Mouse (Mus musculus) stomach, embryonic 16.5 days (tissue): Measurements from ENCODE around the gene Ssr1. TPM values are rescaled to one million over a fixed set of nuclear protein-coding genes. Genes with fewer than 3 reads are reported as not detected.
A peak's percentile ranks its signal among the peaks of the same experiment; 100 is the strongest.

ENCODE experiments used
- ATAC-seq: fragments of 200-750 bp; cut with Nextera tagmentation; 2 replicates; pipeline ENCODE4 v1.8.0; 2017; ENCODE audit warnings: moderate number of reproducible peaks, moderate TSS enrichment; ENCODE audit not compliant: insufficient read depth, low FRiP score
- H3K27ac ChIP-seq: fragments of 300-500 bp; sonication (generic); 2 replicates; pipeline ENCODE4 v1.5.1; 2014; ENCODE audit warnings: low read length
- H3K27me3 ChIP-seq: fragments of 300-500 bp; sonication (generic); 2 replicates; pipeline ENCODE4 v1.6.1; 2014; ENCODE audit warnings: low read length, control low read depth, mixed read lengths; ENCODE audit not compliant: control insufficient read depth, insufficient read depth
- H3K36me3 ChIP-seq: fragments of 300-500 bp; sonication (generic); 2 replicates; pipeline ENCODE4 v1.6.1; 2014; ENCODE audit warnings: low read length; ENCODE audit not compliant: control insufficient read depth, insufficient read depth
- H3K4me1 ChIP-seq: fragments of 300-500 bp; sonication (generic); 2 replicates; pipeline ENCODE4 v1.6.1; 2014; ENCODE audit warnings: low read length, control low read depth, mixed read lengths; ENCODE audit not compliant: control insufficient read depth, insufficient read depth
- H3K4me2 ChIP-seq: fragments of 300-500 bp; sonication (generic); 2 replicates; pipeline ENCODE4 v1.6.1; 2014; ENCODE audit warnings: low read depth, low read length, mixed read lengths
- H3K4me3 ChIP-seq: fragments of 300-500 bp; sonication (generic); replicated peaks from 2 replicates; pipeline ENCODE4 v1.5.1; 2014; ENCODE audit warnings: mild to moderate bottlenecking, low read length
- H3K9ac ChIP-seq: fragments of 300-500 bp; sonication (generic); 2 replicates; pipeline ENCODE4 v1.6.1; 2014; ENCODE audit warnings: low read length
- H3K9me3 ChIP-seq: fragments of 300-500 bp; sonication (generic); replicated peaks from 2 replicates; pipeline ENCODE4 v1.6.1; 2016; ENCODE audit warnings: low read length, control low read depth; ENCODE audit not compliant: control insufficient read depth
- WGBS: fragments of 180-500 bp; shearing (Covaris S2); extraction: QIAGEN DNeasy Blood & Tissue Kit; methylation state at CpG from one replicate; pipeline ENCODE4 v1.1.7; 2014; 5-methylcytosine and 5-hydroxymethylcytosine counted together
- polyA plus RNA-seq: library from polyadenylated mRNA; unstranded; fragments of >200 nt; fragmentation: Nextera tagmentation; extraction: Ambion mirVana; gene quantifications from 2 replicates; pipeline ENCODE4 v1.2.1, GENCODE M21; 2015

Gene Ssr1
- polyA plus RNA-seq, 1 experiment from 2014 or later, result 145 TPM

DNA sequence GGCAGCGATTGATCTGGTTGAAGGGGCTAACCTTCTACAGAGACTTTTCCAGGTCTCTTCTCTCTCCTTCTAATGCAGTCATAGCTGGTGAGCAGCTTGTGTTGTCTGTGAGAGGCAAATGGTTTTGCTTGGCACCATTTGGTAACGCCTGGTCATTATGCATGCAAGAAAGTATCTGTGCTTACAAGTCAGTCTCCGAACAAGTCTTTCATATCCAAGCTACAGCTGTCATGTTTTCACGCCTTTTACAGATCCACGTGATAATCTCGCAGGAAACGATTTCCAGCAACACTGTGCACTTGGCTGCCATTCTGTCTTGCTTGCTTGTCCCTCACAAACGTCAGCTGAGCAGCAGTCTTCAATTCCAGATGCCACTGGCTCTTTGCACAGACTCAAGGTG, 24.0 kb downstream of the Ssr1 start:
- Histone ChIP-seq H3K36me3 (no peaks in the 10 kb centered on the region), H3K4me1 (peaks cover 19% of the 10 kb centered on the region), H3K4me3 (no peak overlapping the region), H3K4me2 (no peak overlapping the region), H3K9ac (no peak overlapping the region), H3K9me3 (no peaks in the 10 kb centered on the region), H3K27me3 (no peaks in the 10 kb centered on the region), H3K27ac (no peak overlapping the region)
- WGBS, result 59% methylated on average over 8 of the region's 8 CpGs
- ATAC-seq, result no peak

DNA sequence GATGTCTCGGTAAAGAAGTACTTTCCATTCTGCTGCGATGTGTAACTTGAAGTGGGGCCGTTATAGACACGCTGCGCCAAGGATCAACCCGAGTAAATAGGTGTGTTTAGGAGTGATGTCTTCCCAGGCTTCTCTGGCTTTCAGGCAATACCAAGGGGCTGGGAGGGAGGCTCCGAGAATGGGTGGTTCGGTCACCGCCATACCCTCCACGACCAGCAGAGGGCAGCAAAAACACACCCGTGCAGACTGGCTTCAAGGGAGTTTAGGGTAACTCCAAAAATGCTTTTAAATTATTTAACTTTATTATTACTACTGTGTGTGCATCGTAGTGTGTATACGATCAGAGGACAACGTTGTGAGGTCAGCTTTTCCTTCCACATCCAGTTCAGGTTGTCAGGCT, 24.7 kb downstream of the Ssr1 start:
- Histone ChIP-seq H3K27ac (no peak overlapping the region), H3K4me3 (no peak overlapping the region), H3K27me3 (no peaks in the 10 kb centered on the region), H3K9me3 (no peaks in the 10 kb centered on the region), H3K36me3 (no peaks in the 10 kb centered on the region), H3K4me2 (no peak overlapping the region), H3K9ac (no peak overlapping the region), H3K4me1 (peaks cover 19% of the 10 kb centered on the region)
- 8% methylated on average over 14 of the region's 14 CpGs for WGBS
- no peak for ATAC-seq

DNA sequence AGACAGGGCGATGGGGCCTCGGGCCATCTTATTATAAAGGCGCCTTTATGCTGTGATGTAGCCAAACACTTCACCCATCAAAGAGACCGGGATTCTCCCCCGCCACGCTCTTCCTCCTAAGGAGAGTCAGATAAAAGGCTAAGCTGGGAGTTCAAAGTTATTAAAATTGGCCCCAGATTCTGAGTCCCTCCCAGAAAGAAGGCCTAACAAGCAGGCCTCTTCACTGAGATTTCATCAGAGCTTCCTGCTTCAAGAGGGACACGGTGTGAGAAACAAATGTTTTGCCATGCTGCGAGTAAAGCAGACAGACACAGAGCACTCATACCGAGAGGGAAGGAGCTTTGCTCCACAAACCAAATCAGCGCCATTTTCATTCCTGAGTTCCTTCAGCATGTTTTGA, 26.5 kb downstream of the Ssr1 start:
- H3K4me2 ChIP-seq, result 0 out of 2 replicates have a peak overlapping the region, but pooled peaks have one; percentile 20
- peaks cover 19% of the 10 kb centered on the region for H3K4me1 ChIP-seq
- peak overlapping the region; percentile 7; the same call in 1 of the 2 replicates for H3K9ac ChIP-seq
- no peaks in the 10 kb centered on the region for H3K27me3 ChIP-seq
- H3K27ac ChIP-seq, result peak overlapping the region; percentile 38
- H3K4me3 ChIP-seq, result no peak overlapping the region
- WGBS, result 59% methylated on average over 10 of the region's 10 CpGs
- H3K36me3 ChIP-seq, result no peaks in the 10 kb centered on the region
- no peaks in the 10 kb centered on the region for H3K9me3 ChIP-seq
- ATAC-seq, result no peak

DNA sequence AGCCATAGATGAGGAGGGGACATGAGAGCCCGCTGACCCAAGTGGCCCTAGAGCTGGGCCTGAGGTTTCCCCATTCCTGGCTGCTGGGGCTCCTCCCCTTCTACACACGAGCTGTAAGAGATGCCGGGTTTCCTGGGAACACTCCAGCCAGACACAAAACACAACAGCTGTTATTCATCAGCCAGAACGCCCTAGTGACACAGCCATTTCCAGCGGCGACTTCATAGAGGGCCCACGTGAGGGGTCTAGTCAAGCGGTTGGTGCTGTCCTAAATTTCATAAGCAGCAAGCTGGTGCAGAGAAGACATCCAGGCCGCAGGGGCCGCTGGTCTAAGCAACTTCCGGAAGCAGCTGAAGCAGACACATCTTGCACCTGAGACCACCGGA, 27.0 kb downstream of the Ssr1 start:
- Histone ChIP-seq H3K27me3 (no peaks in the 10 kb centered on the region), H3K9ac (peak overlapping the region; percentile 29), H3K4me1 (peaks cover 19% of the 10 kb centered on the region), H3K9me3 (no peaks in the 10 kb centered on the region), H3K4me2 (peak overlapping the region; percentile 20; the same call in 1 of the 2 replicates), H3K36me3 (no peaks in the 10 kb centered on the region), H3K27ac (no peak overlapping the region; the same call in 1 of the 2 replicates), H3K4me3 (no peak overlapping the region)
- 26% methylated on average over 12 of the region's 12 CpGs for WGBS
- peak; percentile 32; the same call in 1 of the 2 replicates for ATAC-seq

GRCm38 (mm10) chr13:37966256-37967051, 27.6 kb downstream of the Ssr1 start:
- H3K27me3 ChIP-seq, result no peaks in the 10 kb centered on the region
- H3K36me3 ChIP-seq, result no peaks in the 10 kb centered on the region
- ATAC-seq, result peak; percentile 6; the same call in 1 of the 2 replicates
- WGBS, result 57% methylated on average over 15 of the region's 15 CpGs
- H3K27ac ChIP-seq, result no peak overlapping the region
- peak overlapping the region; percentile 20; the same call in 1 of the 2 replicates for H3K4me2 ChIP-seq
- H3K9me3 ChIP-seq, result no peaks in the 10 kb centered on the region
- no peak overlapping the region for H3K4me3 ChIP-seq
- peaks cover 19% of the 10 kb centered on the region for H3K4me1 ChIP-seq
- peak overlapping the region; percentile 29; the same call in 1 of the 2 replicates for H3K9ac ChIP-seq

- Histone ChIP-seq H3K9ac (no peak overlapping the region), H3K36me3 (no peaks in the 10 kb centered on the region), H3K27ac (no peak overlapping the region), H3K4me2 (no peak overlapping the region), H3K4me3 (no peak overlapping the region), H3K4me1 (peaks cover 19% of the 10 kb centered on the region), H3K27me3 (no peaks in the 10 kb centered on the region), H3K9me3 (no peaks in the 10 kb centered on the region)
- 52% methylated on average over 17 of the region's 17 CpGs for WGBS
- no peak for ATAC-seq
Observed at GRCm38 (mm10) chr13:37965126-37965914, 28.7 kb downstream of the Ssr1 start.

DNA sequence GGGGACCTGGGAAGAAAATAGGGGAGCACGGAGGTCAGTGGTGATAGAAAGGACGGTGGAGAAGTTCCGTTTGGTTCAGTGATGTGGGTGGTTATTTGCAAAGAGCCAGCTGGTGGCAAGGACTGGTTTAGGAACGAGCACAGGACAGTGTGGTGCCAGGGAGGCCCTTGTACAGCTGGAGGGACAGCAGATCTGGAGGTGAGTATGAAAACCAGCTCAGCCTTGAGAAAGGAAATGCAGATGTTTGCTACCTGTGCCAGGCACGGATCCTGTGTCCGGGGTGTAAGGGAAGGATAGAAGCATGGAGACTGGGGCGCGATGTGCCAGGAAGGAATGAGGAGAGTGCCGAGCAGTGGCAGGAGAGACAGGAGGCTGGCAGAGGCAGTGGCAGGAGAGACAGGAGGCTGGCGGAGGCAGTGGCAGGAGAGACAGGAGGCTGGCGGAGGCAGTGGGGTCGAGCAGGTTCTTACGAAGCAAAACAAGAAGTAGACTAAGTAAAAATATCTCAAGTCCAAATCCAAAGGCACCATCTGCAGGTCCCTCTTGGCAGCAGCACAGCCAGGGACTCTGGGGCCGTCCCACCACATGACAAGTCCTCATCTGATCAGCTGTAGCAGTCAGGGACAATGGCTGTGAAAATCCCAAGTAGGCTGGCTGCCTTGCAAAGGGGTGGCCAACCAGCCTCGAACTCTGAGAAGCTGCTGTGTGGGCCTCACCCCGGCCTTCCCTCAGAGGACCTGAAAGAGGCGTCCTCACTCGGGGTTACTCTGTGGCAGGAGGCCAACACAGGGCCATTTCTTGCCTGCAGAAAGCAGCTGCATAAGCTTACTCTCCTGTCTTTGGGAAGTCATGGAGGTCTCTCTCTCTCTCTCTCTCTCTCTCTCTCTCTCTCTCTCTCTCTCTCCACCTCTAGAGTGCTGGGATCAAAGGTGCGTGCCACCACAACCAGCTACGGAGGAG, 29.6 kb downstream of the Ssr1 start:
- H3K4me1 ChIP-seq, result peaks cover 19% of the 10 kb centered on the region
- peak overlapping the region; percentile 47 for H3K4me3 ChIP-seq
- peak overlapping the region; percentile 61 for H3K4me2 ChIP-seq
- H3K36me3 ChIP-seq, result no peaks in the 10 kb centered on the region
- ATAC-seq, result no peak
- WGBS, result 48% methylated on average over 20 of the region's 20 CpGs
- no peaks in the 10 kb centered on the region for H3K9me3 ChIP-seq
- peak overlapping the region; percentile 69 for H3K9ac ChIP-seq
- H3K27ac ChIP-seq, result no peak overlapping the region
- H3K27me3 ChIP-seq, result no peaks in the 10 kb centered on the region

DNA sequence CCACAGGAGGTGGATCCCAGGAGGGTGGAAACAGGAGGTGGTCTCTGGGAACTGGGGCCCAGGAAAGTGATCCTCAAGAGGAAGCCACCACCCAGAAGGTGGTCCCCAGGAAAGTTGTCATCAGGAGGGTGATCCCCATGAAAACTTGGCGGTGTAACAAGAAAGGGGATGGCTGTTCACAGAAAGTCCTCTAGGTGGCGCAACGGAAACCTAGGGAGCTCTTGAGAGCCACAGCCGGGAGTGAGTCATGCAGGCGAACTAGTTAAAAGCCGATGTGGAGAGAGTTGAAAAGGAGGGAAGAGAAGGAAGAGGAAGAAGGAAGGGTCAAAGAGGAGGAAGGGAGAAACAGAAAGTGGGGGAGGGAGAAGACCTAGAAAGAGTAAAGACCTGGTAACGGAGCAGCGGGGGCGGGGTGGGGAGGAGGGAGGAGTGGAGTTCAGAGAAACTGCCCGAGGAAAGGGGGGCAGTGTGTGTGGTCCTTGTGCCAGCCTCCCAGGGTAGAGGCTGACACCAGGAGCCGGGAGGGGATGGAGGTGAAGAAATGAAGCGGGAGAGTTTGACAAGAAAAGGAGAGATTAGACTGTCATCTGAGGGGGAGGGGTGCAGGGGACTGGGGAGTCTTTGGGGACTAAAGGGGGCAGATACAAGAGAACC, 30.5 kb downstream of the Ssr1 start:
- no peaks in the 10 kb centered on the region; the same call in 1 of the 2 replicates for H3K36me3 ChIP-seq
- 5% methylated on average over 12 of the region's 12 CpGs for WGBS
- H3K4me3 ChIP-seq, result peak overlapping the region; percentile 47
- H3K27me3 ChIP-seq, result no peaks in the 10 kb centered on the region
- no peak overlapping the region for H3K27ac ChIP-seq
- peaks cover 16% of the 10 kb centered on the region for H3K4me1 ChIP-seq
- peak; percentile 58; the same call in 1 of the 2 replicates for ATAC-seq
- peak overlapping the region; percentile 69 for H3K9ac ChIP-seq
- H3K9me3 ChIP-seq, result peaks cover 6% of the 10 kb centered on the region; the same call in 1 of the 2 replicates
- H3K4me2 ChIP-seq, result peak overlapping the region; percentile 61
